Mouse (Mus musculus) MEL (cell line): ENCODE results near the gene Fam122a.
A peak's percentile ranks its signal among the peaks of the same experiment; 100 is the strongest.

ENCODE experiments used
- CHD1 ChIP-seq: IDR thresholded peaks from 2 replicates; pipeline ENCODE4 v1.6.1; 2012; ENCODE audit warnings: low read depth, mild to moderate bottlenecking, inconsistent platforms, low read length, improper control_type of control experiment
- CTCF ChIP-seq, 3 experiments: IDR thresholded peaks in 2 of 3; conservative IDR thresholded peaks in 1 of 3; 2 replicates each; pipeline ENCODE4 v1.5.1; 2011 to 2012; ENCODE audit warnings: low read length in 3 of 3, low read depth in 2 of 3, mild to moderate bottlenecking in 2 of 3, improper control_type of control experiment in 1 of 3, inconsistent platforms in 1 of 3, mixed read lengths in 1 of 3, moderate library complexity in 1 of 3; ENCODE audit not compliant: control insufficient read depth in 1 of 3, insufficient read depth in 1 of 3, poor library complexity in 1 of 3, severe bottlenecking in 1 of 3
- E2F4 ChIP-seq: IDR thresholded peaks from 2 replicates; pipeline ENCODE4 v1.6.1; 2011; ENCODE audit warnings: low read depth, low read length, improper control_type of control experiment, borderline replicate concordance
- EP300 ChIP-seq, 2 experiments: IDR thresholded peaks; 2 replicates each; pipeline ENCODE4 v1.6.1; 2011; ENCODE audit warnings: improper control_type of control experiment in 2 of 2, low read length in 2 of 2, low read depth in 1 of 2, mild to moderate bottlenecking in 1 of 2
- GABPA ChIP-seq: IDR thresholded peaks from 2 replicates; pipeline ENCODE4 v1.6.1; 2012; ENCODE audit warnings: low read depth, mild to moderate bottlenecking, inconsistent platforms, low read length, improper control_type of control experiment, moderate library complexity
- MAX ChIP-seq: IDR thresholded peaks from 2 replicates; pipeline ENCODE4 v1.6.1; 2011; ENCODE audit warnings: low read length, improper control_type of control experiment
- MYC ChIP-seq: IDR thresholded peaks from 2 replicates; pipeline ENCODE4 v1.6.1; 2011; ENCODE audit warnings: low read depth, mild to moderate bottlenecking, low read length, improper control_type of control experiment, moderate library complexity
- POLR2A ChIP-seq, 2 experiments: IDR thresholded peaks; 2 replicates each; pipeline ENCODE4 v1.6.1; 2011 to 2012; ENCODE audit warnings: low read length in 2 of 2, mild to moderate bottlenecking in 2 of 2, control low read depth in 1 of 2, improper control_type of control experiment in 1 of 2, low read depth in 1 of 2, moderate library complexity in 1 of 2; ENCODE audit not compliant: control insufficient read depth in 1 of 2, insufficient read depth in 1 of 2, poor library complexity in 1 of 2
- POLR2AphosphoS5 ChIP-seq: IDR thresholded peaks from 2 replicates; pipeline ENCODE4 v1.6.1; 2012; ENCODE audit warnings: low read depth, borderline replicate concordance, mild to moderate bottlenecking, inconsistent platforms, low read length, moderate library complexity, mixed read lengths
- RAD21 ChIP-seq: IDR thresholded peaks from 2 replicates; pipeline ENCODE4 v1.6.1; 2011; ENCODE audit warnings: mild to moderate bottlenecking, low read depth, low read length, improper control_type of control experiment
- USF2 ChIP-seq, 2 experiments: IDR thresholded peaks; 2 replicates each; pipeline ENCODE4 v1.6.1; 2011 to 2012; ENCODE audit warnings: improper control_type of control experiment in 2 of 2, low read length in 2 of 2, borderline replicate concordance in 1 of 2, inconsistent platforms in 1 of 2, low read depth in 1 of 2, mild to moderate bottlenecking in 1 of 2; ENCODE audit not compliant: insufficient read depth in 1 of 2

GRCm38 (mm10) chr19:24452441-24452898 is 24.7 kb downstream of the Fam122a start:
- TF ChIP-seq E2F4 (no peak), POLR2AphosphoS5 (no peak), CTCF (IDR thresholded peaks at IDR 0.05 in 2 of 3, conservative IDR thresholded peaks at IDR 0.05 in 1 of 3; ENCODE audit: control insufficient read depth in 1 of 3, insufficient read depth in 1 of 3, low read depth in 2 of 3, low read length in 3 of 3, poor library complexity in 1 of 3, severe bottlenecking in 1 of 3) (no peak), POLR2A (IDR thresholded peaks at IDR 0.05; ENCODE audit: control insufficient read depth in 1 of 2, insufficient read depth in 1 of 2, low read depth in 1 of 2, low read length in 2 of 2, poor library complexity in 1 of 2) (peak in 1 of 2 experiments; percentile 33; a peak in 1 of 4 replicates), MAX (no peak), GABPA (no peak), EP300 (IDR thresholded peaks at IDR 0.05; ENCODE audit: low read depth in 1 of 2, low read length in 2 of 2) (peak; percentile 71 to 86), CHD1 (no peak), MYC (peak; percentile 45; the same call in 1 of the 2 replicates), USF2 (IDR thresholded peaks at IDR 0.05; ENCODE audit: borderline replicate concordance in 1 of 2, insufficient read depth in 1 of 2, low read depth in 1 of 2, low read length in 2 of 2) (no peak), RAD21 (no peak)
